Mouse (Mus musculus) limb, embryonic 10.5 days (tissue): ENCODE measurements around the gene Cmpk2. TPM values are rescaled to one million over a fixed set of nuclear protein-coding genes. Genes with fewer than 3 reads are reported as not detected.
"Not testable (repeated sequence)": the region's sequence is repeated elsewhere in the genome, so short reads cannot be mapped to it uniquely, and the experiment has no call there.

ENCODE experiments used
- DNase-seq: peaks from one replicate; pipeline ENCODE4 v3.0.0-alpha.2; 2017; ENCODE audit warnings: low spot score
- H3K27ac ChIP-seq: fragments of 300-500 bp; sonication (generic); 2 replicates; pipeline ENCODE4 v1.5.1; 2016; ENCODE audit warnings: mild to moderate bottlenecking
- H3K27me3 ChIP-seq: fragments of 300-500 bp; sonication (generic); 2 replicates; pipeline ENCODE4 v1.6.1; 2016; ENCODE audit warnings: low read depth, mild to moderate bottlenecking; ENCODE audit not compliant: poor library complexity, severe bottlenecking
- H3K36me3 ChIP-seq: fragments of 300-500 bp; sonication (generic); 2 replicates; pipeline ENCODE4 v1.6.1; 2016; ENCODE audit warnings: mild to moderate bottlenecking, moderate library complexity
- H3K4me1 ChIP-seq: fragments of 300-500 bp; sonication (generic); 2 replicates; pipeline ENCODE4 v1.6.1; 2016
- H3K4me3 ChIP-seq: fragments of 300-500 bp; sonication (generic); 2 replicates; pipeline ENCODE4 v1.5.1; 2016; ENCODE audit warnings: mild to moderate bottlenecking, moderate library complexity
- H3K9me3 ChIP-seq: fragments of 300-500 bp; sonication (generic); replicated peaks from 2 replicates; pipeline ENCODE4 v1.6.1; 2016; ENCODE audit warnings: mild to moderate bottlenecking
- WGBS: fragments of 180-500 bp; shearing (Covaris S2); methylation state at CpG from one replicate; pipeline ENCODE4 v1.1.7; 2016; 5-methylcytosine and 5-hydroxymethylcytosine counted together
- polyA plus RNA-seq: library from polyadenylated mRNA; unstranded; fragments of >200 nt; fragmentation: Nextera tagmentation; extraction: Ambion mirVana; gene quantifications from 2 replicates; pipeline ENCODE4 v1.2.1, GENCODE M21; 2016

Gene Cmpk2
- polyA plus RNA-seq, 1 experiment from 2014 or later = 5.4 TPM

DNA sequence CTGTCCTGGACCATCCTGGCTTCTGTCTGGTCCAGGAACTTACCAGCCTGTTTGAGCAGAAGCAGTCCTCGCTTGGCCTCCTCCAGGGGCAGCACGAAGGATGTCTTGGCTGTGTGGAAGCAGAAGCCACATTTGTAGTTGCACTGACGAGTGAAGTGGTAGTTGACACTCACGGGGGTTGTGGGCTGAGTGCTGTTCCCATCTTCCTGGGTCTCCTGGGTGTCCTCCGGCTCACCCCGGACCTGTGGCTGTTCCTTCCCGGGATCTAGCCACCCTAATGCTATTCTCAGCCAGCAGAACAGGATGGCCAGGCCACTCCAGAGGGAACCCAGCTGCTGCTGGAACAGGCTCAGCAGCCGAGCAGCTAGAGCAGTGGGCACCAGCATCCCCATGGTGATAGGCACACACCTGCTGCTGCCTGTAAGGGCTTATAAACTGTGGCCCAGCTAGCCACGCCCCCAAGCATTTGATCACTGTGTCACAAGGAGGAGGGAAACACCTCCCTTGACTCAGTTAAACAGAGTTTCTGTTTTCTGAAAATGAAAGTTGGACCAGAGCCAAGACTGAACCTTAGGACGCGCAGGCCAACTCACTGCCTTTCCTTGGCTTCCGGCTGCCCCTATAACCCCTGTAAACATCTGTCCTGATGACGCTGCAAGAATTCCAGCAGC, 12.8 kb upstream of the Cmpk2 start, which contains the start of gene Rsad2:
TSS of gene Rsad2 (minus strand) at position 425 of the 671 bp plus-strand sequence.
- Histone ChIP-seq H3K27ac (peak within 1 kb of the TSS; percentile 36; the same call in 1 of the 2 replicates), H3K27me3 (no peaks in the 10 kb centered on the region), H3K4me1 (peaks cover 10% of the 10 kb centered on the region), H3K4me3 (no peak within 1 kb of the TSS), H3K9me3 (no peaks in the 10 kb centered on the region), H3K36me3 (no peaks in the 10 kb centered on the region)
- 59% methylated on average over 13 of the region's 13 CpGs for WGBS
- DNase-seq = peak; percentile 31

DNA sequence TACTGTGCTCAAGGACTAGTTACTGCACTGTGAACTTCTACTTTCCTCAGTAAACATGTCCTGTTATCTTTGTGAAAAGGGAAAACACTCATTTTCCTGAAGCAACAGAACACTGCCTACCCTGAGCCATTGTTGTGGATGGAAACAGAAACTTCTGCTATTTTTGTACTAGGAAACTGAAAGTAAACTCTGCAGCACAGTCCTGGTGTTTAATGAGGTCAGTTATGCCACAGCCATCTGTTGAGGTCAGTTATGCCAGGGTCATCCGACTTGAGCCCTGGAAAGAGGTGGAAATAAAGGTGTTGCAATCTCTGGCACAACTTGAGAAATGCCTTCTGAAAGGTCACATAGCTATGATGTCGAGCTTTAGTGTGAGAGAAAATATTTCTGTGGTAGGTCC, 8.9 kb upstream of the Cmpk2 start:
- peaks cover 10% of the 10 kb centered on the region for H3K4me1 ChIP-seq
- H3K9me3 ChIP-seq = no peaks in the 10 kb centered on the region
- no peak overlapping the region for H3K27ac ChIP-seq
- WGBS = 66% methylated on average over 2 of the region's 2 CpGs
- no peak overlapping the region for H3K4me3 ChIP-seq
- DNase-seq = no peak
- H3K27me3 ChIP-seq = no peaks in the 10 kb centered on the region
- H3K36me3 ChIP-seq = no peaks in the 10 kb centered on the region

DNA sequence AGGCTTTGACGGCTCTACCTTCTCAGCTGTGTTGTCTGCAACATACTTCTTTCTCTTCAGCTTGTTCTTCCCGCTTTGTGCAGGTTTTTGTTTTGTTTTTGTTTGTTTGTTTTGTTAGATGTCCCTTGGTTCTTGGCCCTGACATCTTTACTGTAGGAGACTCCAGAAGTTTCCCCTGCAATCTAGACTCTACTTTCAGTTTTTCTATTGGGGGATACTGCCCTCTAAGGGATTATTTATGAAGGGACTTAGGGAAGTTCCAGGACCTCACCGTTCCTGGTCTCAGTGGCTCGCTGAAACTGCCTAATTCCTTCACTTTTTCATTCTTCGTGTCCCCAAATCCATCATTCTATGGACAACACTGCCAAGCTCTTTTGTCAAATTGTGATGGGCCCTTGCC, 3.4 kb upstream of the Cmpk2 start:
- no peak overlapping the region for H3K27ac ChIP-seq
- DNase-seq = no peak
- H3K9me3 ChIP-seq = no peaks in the 10 kb centered on the region
- H3K27me3 ChIP-seq = peaks cover 6% of the 10 kb centered on the region; the same call in 1 of the 2 replicates
- H3K36me3 ChIP-seq = no peaks in the 10 kb centered on the region
- peaks cover 15% of the 10 kb centered on the region for H3K4me1 ChIP-seq
- no peak overlapping the region for H3K4me3 ChIP-seq
- 77% methylated on average over 5 of the region's 5 CpGs for WGBS

GRCm38 (mm10) chr12:26470042-26470409, 1.0 kb downstream of the Cmpk2 start:
- WGBS = 37% methylated on average over 6 of the region's 6 CpGs
- Histone ChIP-seq H3K4me1 (peaks cover 15% of the 10 kb centered on the region), H3K27ac (peak overlapping the region; percentile 91), H3K9me3 (no peaks in the 10 kb centered on the region), H3K4me3 (peak overlapping the region; percentile 85), H3K36me3 (no peaks in the 10 kb centered on the region), H3K27me3 (peaks cover 14% of the 10 kb centered on the region; the same call in 1 of the 2 replicates)
- no peak for DNase-seq

- no peak overlapping the region for H3K27ac ChIP-seq
- no peaks in the 10 kb centered on the region for H3K9me3 ChIP-seq
- peaks cover 15% of the 10 kb centered on the region for H3K4me1 ChIP-seq
- H3K4me3 ChIP-seq = no peak overlapping the region
- no peaks in the 10 kb centered on the region for H3K36me3 ChIP-seq
- WGBS = 79% methylated on average over 3 of the region's 3 CpGs
- no peak for DNase-seq
- H3K27me3 ChIP-seq = peaks cover 14% of the 10 kb centered on the region; the same call in 1 of the 2 replicates
Observed at GRCm38 (mm10) chr12:26471376-26471775, 2.4 kb downstream of the Cmpk2 start.

GRCm38 (mm10) chr12:26472770-26473481, 3.9 kb downstream of the Cmpk2 start:
- Histone ChIP-seq H3K4me3 (no peak overlapping the region), H3K36me3 (no peaks in the 10 kb centered on the region), H3K27me3 (peaks cover 14% of the 10 kb centered on the region; the same call in 1 of the 2 replicates), H3K4me1 (peaks cover 15% of the 10 kb centered on the region), H3K27ac (no peak overlapping the region), H3K9me3 (no peaks in the 10 kb centered on the region)
- no peak for DNase-seq
- WGBS = 90% methylated on average over 3 of the region's 3 CpGs

- 89% methylated on average over 6 of the region's 6 CpGs for WGBS
- H3K27me3 ChIP-seq = peaks cover 11% of the 10 kb centered on the region; the same call in 1 of the 2 replicates
- H3K4me1 ChIP-seq = peaks cover 14% of the 10 kb centered on the region
- H3K9me3 ChIP-seq = no peaks in the 10 kb centered on the region
- H3K36me3 ChIP-seq = no peaks in the 10 kb centered on the region
- DNase-seq = no peak
- no peak overlapping the region for H3K27ac ChIP-seq
- no peak overlapping the region for H3K4me3 ChIP-seq
Observed at GRCm38 (mm10) chr12:26473746-26474145, 4.7 kb downstream of the Cmpk2 start.

- Histone ChIP-seq H3K9me3 (no peaks in the 10 kb centered on the region), H3K27me3 (no peaks in the 10 kb centered on the region), H3K27ac (no peak overlapping the region), H3K4me1 (no peaks in the 10 kb centered on the region), H3K4me3 (no peak overlapping the region), H3K36me3 (no peaks in the 10 kb centered on the region)
- DNase-seq = no peak
- WGBS = 86% methylated on average over 5 of the region's 5 CpGs
Observed at GRCm38 (mm10) chr12:26477198-26477597, 8.2 kb downstream of the Cmpk2 start.

DNA sequence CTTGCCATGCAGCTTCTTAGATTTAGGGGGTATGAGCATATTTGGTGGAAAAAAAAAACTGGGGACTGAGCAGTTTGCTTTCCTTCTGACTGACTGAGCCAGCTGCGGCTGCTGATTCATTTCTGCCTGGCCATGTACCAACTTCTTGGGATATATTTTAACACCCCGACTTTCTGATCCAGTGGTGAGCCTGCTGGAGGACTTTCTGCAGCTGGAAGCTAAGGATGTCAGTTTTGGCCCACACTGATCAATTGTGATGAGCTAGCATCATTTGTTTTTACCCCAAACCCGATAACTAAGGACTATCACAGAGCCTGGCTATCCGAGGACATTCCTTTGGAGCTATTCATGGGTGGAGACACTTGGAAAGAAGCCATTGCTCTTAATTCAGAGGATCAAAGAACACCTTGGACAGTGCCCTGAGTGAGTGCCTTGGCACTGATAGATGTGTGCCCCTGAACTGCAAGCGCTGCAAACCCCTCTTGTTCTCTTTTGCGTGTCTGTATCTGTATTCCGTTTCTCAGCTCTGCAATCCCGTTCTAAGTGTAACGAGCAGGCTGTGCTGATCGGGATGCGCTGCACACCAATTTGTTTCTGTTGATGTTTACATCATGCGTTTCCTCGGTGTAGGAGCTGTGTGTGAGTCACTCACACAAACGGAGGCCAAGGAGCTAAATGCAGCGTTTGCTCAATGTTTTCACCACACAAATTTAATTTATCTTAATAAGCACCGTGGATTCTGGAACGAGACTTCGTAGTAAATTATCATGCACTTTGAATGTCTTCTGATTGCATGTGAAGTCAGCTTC, 9.4 kb downstream of the Cmpk2 start:
- no peak for DNase-seq
- no peak overlapping the region for H3K27ac ChIP-seq
- no peaks in the 10 kb centered on the region for H3K27me3 ChIP-seq

GRCm38 (mm10) chr12:26485738-26486580, 17.0 kb downstream of the Cmpk2 start:
- not testable (repeated sequence) for H3K9me3 ChIP-seq, H3K36me3 ChIP-seq, H3K27ac ChIP-seq, H3K27me3 ChIP-seq, H3K4me3 ChIP-seq, DNase-seq
- peaks cover 20% of the 10 kb centered on the region for H3K4me1 ChIP-seq
- 92% methylated on average over 12 of the region's 12 CpGs for WGBS

More for the DNA sequence above, 9.4 kb downstream of the Cmpk2 start:
- Histone ChIP-seq H3K4me1 (no peaks in the 10 kb centered on the region), H3K9me3 (no peaks in the 10 kb centered on the region), H3K36me3 (no peaks in the 10 kb centered on the region), H3K4me3 (no peak overlapping the region)
- 84% methylated on average over 18 of the region's 18 CpGs for WGBS

GRCm38 (mm10) chr12:26487874-26488616, 19.0 kb downstream of the Cmpk2 start:
- Histone ChIP-seq H3K4me1 (peaks cover 20% of the 10 kb centered on the region), H3K4me3 (0 out of 2 replicates have a peak overlapping the region, but pooled peaks have one; percentile 7), H3K36me3 (no peaks in the 10 kb centered on the region), H3K9me3 (no peaks in the 10 kb centered on the region), H3K27me3 (no peaks in the 10 kb centered on the region), H3K27ac (peak overlapping the region; percentile 78)
- peak; percentile 44 for DNase-seq
- WGBS = 60% methylated on average over 14 of the region's 14 CpGs
